Mouse (Mus musculus) kidney, adult 8-10 months (tissue): ENCODE measurements around the gene Dph2.

ENCODE experiments used
- DNase-seq, 2 experiments: peaks; one replicate each; pipeline ENCODE4 v3.0.0; 2022

The Dph2 gene

DNA sequence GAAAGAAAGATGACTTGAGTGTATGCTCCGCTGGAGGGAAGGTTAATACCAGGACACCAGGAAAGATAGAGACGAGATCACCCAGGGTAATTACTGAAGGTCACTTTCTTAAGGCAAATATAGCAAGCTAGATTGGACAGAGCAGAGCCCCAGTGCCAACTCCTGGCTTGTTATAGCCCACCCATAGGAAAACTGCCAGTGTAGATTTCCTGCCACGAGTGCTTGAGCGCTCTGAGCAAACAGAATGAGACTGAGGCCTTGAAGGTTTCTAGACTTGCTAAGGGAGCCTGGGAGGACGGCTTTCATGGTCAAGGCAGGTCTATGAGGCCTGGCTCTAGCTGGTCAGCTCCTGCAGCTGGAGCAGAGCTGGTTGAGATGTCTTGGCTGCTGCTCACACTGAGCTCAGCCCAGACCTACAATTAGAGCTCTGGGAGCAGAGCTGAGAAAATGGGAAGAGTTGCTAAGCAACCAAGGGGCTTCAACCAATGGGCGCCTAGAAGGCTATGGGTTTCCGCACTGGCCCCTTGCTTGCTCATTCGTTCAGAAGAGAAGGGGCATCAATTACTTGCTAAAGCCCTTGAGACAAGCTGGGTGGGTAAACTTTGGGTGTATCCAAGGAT lies 17.1 kb upstream of the Dph2 start:
- DNase-seq = no peak

GRCm38 (mm10) chr4:117906196-117906595 lies 14.4 kb upstream of the Dph2 start:
- no peak for DNase-seq

- no peak for DNase-seq
Observed at GRCm38 (mm10) chr4:117904761-117905160, 12.9 kb upstream of the Dph2 start.

DNA sequence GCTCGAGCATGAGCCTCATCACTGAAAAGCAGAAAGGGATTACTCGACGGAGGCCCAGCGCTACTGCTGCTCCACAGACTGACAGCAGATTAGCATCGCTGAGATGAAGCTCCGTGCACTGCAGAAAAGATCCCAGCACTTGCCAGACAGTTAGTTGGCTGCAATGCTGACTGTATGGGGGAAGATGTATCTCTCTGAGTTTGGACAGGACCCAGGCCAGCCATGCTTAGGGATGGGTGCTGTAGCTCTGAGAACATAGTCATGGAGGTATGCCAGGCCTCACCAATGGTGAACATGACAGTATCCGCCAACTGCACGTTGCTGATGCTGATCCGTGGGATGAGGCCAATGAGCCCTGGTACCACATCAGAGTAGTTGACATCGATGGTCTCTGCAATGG lies 12.3 kb upstream of the Dph2 start:
- no peak for DNase-seq

- DNase-seq = no peak
Observed at GRCm38 (mm10) chr4:117898111-117898510, 6.3 kb upstream of the Dph2 start.

- no peak for DNase-seq
Observed at GRCm38 (mm10) chr4:117896031-117896430, 4.2 kb upstream of the Dph2 start.

- no peak for DNase-seq
Observed at GRCm38 (mm10) chr4:117895339-117895738, 3.5 kb upstream of the Dph2 start.

- DNase-seq = no peak
Observed at GRCm38 (mm10) chr4:117894601-117895000, 2.8 kb upstream of the Dph2 start.

DNA sequence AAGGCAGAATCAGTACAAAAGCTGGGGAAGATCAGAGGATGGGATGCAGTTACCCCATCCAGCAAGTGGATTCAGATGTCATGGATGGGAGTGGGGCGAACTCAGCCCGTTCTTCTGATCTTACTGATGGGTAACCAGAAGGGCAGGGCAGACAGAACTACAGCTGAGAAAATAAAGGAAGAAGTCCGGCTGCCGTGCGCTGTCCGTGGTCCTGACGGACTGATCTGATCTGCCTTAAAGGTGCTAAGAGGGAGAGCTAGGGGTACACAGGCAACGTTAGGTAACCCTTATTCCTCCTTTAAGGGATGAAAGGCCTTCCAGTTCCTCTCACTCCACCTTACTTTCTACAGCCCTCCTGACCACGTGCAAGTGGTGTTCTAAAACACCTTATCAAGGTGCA lies 1.5 kb upstream of the Dph2 start:
- DNase-seq = peak in 1 of 2 experiments; percentile 62

- DNase-seq = no peak
Observed at GRCm38 (mm10) chr4:117890750-117891149, 1.1 kb downstream of the Dph2 start.

GRCm38 (mm10) chr4:117890031-117890430 lies 1.8 kb downstream of the Dph2 start:
- no peak for DNase-seq

- no peak for DNase-seq
Observed at GRCm38 (mm10) chr4:117889471-117889870, 2.4 kb downstream of the Dph2 start.

DNA sequence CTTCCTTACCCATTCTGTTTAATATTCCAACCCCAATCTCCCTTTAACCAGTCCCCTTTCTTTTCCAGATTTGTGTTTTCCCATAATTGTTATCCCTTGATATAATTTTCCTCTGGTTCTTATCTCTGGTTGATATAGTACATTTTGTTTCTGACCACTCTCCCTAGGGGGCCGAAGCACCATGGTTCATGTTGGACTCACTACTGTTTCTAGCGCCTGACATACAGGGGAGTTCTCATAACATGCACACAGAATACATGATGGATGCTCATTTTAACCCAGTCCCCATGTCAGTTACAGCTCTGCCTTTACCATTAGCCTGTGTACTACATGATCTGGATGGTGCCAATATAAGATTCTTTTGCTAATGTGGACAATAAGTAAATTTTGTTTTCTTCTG lies 3.9 kb downstream of the Dph2 start:
- DNase-seq = no peak

- peak; percentile 94 to 95 for DNase-seq
Observed at GRCm38 (mm10) chr4:117887133-117887532, 4.7 kb downstream of the Dph2 start, which contains the start of gene Atp6v0b. Atp6v0b (minus strand) TSS chr4:117887333.

- peak in 1 of 2 experiments; percentile 29 for DNase-seq
Observed at GRCm38 (mm10) chr4:117886644-117887043, 5.2 kb downstream of the Dph2 start.

- no peak for DNase-seq
Observed at GRCm38 (mm10) chr4:117885994-117886393, 5.8 kb downstream of the Dph2 start.

DNA sequence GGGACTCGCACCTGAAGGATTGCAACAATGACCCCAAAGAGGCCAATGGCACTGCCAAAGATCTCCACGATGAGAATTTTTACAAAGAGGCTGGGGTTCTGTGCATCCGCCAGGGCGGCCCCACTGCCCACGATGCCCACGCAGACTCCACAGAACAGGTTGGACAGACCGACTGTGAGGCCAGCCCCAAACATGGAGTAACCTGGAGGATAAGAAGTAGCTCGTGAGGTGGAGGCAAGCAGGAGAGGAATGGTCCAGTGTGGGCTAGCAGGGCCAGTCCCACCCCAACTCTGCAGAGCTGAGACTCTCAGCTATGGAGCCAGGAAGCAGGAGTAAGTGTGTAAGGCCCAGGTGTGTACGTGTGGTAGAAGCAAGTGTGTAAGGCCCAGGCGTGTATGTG lies 6.7 kb downstream of the Dph2 start:
- DNase-seq = no peak

DNA sequence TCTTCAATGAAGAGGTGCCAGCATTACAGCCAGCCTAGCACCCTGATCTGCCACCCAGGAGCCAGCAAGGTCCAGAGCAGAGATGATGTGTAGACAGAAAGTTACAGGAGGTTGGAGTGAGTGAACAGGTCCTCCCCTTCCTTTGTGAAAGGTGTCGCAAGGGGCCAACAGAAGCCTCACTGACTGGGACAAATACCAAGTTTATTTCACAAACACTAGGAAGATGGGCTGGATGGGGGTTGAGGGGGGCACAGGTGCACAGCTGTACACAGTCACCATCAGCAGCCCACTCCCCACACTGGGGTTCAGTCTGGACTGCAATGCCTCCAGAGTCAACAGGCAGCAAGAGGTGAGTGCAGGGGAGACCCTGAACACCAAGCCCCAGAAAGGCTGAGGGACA lies 7.7 kb downstream of the Dph2 start:
- no peak for DNase-seq

- no peak for DNase-seq
Observed at GRCm38 (mm10) chr4:117882701-117883691, 8.8 kb downstream of the Dph2 start, which contains the start of gene B4galt2. B4galt2 (minus strand) TSS chr4:117883487.

DNA sequence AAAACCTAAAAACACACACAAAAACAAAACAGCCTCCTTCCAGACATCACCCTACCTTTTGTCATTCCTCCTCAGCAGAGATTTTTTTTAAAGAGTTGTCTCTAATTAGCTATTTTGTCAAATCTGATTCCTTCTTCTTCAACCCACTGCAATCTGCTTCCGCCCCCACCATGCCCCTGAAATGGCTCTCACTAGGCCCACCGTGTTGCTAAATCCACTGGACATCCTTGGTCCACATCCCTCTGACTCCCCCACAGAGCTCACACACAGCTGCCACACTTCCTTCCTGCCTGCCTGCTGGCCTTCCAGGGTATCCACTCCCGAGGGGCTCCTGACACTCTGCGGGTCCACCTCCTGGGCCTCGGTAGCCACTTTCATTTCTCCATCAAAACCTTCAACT lies 13.1 kb downstream of the Dph2 start:
- no peak for DNase-seq

- no peak for DNase-seq
Observed at GRCm38 (mm10) chr4:117878301-117878700, 13.5 kb downstream of the Dph2 start.

GRCm38 (mm10) chr4:117873615-117874014 lies 18.2 kb downstream of the Dph2 start:
- DNase-seq = no peak

GRCm38 (mm10) chr4:117872471-117872886 lies 19.4 kb downstream of the Dph2 start, which contains the start of gene Ccdc24:
Ccdc24 (minus strand) TSS chr4:117872557.
- DNase-seq = peak in 1 of 2 experiments; percentile 35

DNA sequence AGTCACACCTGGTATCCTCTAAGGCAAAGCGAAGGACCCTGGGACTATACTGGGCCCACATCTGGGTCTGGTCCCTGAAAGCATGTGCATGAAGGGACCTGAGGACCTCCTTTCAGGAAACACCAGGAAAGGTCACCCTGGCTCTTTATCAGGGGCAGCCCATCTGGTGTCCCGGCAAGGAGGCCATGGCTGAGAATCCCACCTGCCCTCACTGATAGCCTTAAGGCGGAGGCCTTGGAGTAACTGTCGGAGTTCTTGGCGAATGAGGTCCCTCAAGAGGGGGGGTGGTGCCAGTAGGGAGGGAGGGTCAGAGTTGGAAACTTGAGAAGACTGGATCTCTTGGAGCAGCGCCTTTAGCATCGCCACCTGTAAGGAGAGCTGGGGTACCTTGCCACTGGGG lies 20.0 kb downstream of the Dph2 start:
- DNase-seq = no peak
